Mouse (Mus musculus) midbrain, embryonic 11.5 days (tissue): ENCODE results near the gene Fam53b. TPM values are rescaled to one million over a fixed set of nuclear protein-coding genes. Genes with fewer than 3 reads are reported as not detected.
A peak's percentile ranks its signal among the peaks of the same experiment; 100 is the strongest.

Source experiments
- ATAC-seq: fragments of 200-750 bp; cut with Nextera tagmentation; 2 replicates; pipeline ENCODE4 v1.8.0; 2017; ENCODE audit warnings: moderate TSS enrichment, moderate library complexity; ENCODE audit not compliant: low FRiP score
- DNase-seq: peaks from one replicate; pipeline ENCODE4 v3.0.0; 2015; ENCODE audit warnings: low spot score; ENCODE audit errors: missing footprints
- H3K27ac ChIP-seq: fragments of 300-500 bp; sonication (generic); 2 replicates; pipeline ENCODE4 v1.5.1; 2014; ENCODE audit warnings: low read depth, low read length
- H3K27me3 ChIP-seq: fragments of 300-500 bp; sonication (generic); 2 replicates; pipeline ENCODE4 v1.6.1; 2014; ENCODE audit warnings: mild to moderate bottlenecking, low read length, moderate library complexity, mixed read lengths; ENCODE audit not compliant: control insufficient read depth, insufficient read depth
- H3K36me3 ChIP-seq: fragments of 300-500 bp; sonication (generic); 2 replicates; pipeline ENCODE4 v1.6.1; 2014; ENCODE audit warnings: mild to moderate bottlenecking, low read length, moderate library complexity, mixed read lengths; ENCODE audit not compliant: control insufficient read depth, insufficient read depth
- H3K4me1 ChIP-seq: fragments of 300-500 bp; sonication (generic); 2 replicates; pipeline ENCODE4 v1.6.1; 2014; ENCODE audit warnings: low read length; ENCODE audit not compliant: control insufficient read depth, insufficient read depth
- H3K4me2 ChIP-seq: fragments of 300-500 bp; sonication (generic); 2 replicates; pipeline ENCODE4 v1.6.1; 2014; ENCODE audit warnings: mild to moderate bottlenecking, moderate library complexity
- H3K4me3 ChIP-seq: fragments of 300-500 bp; sonication (generic); 2 replicates; pipeline ENCODE4 v1.5.1; 2014; ENCODE audit warnings: low read depth, low read length
- H3K9ac ChIP-seq: fragments of 300-500 bp; sonication (generic); 2 replicates; pipeline ENCODE4 v1.6.1; 2014; ENCODE audit warnings: low read length
- H3K9me3 ChIP-seq: fragments of 300-500 bp; sonication (generic); 2 replicates; pipeline ENCODE4 v1.6.1; 2016; ENCODE audit warnings: low read length; ENCODE audit not compliant: control insufficient read depth
- WGBS: fragments of 180-500 bp; shearing (Covaris S2); extraction: QIAGEN DNeasy Blood & Tissue Kit; methylation state at CpG from one replicate; pipeline ENCODE4 v1.1.7; 2014; 5-methylcytosine and 5-hydroxymethylcytosine counted together
- polyA plus RNA-seq: library from polyadenylated mRNA; unstranded; fragments of >200 nt; fragmentation: Nextera tagmentation; extraction: Ambion mirVana; gene quantifications from 2 replicates; pipeline ENCODE4 v1.2.1, GENCODE M21; 2014

Fam53b gene
- polyA plus RNA-seq, 1 experiment from 2014 or later = 17.5 TPM

- Histone ChIP-seq H3K27me3 (no peaks in the 10 kb centered on the region), H3K4me1 (no peaks in the 10 kb centered on the region; the same call in 1 of the 2 replicates), H3K36me3 (peaks cover 4% of the 10 kb centered on the region; the same call in 1 of the 2 replicates), H3K4me2 (no peak overlapping the region), H3K27ac (no peak overlapping the region), H3K9me3 (no peaks in the 10 kb centered on the region), H3K9ac (no peak overlapping the region), H3K4me3 (no peak overlapping the region)
- 91% methylated on average over 4 of the region's 4 CpGs for WGBS
- ATAC-seq (no peak), DNase-seq (no peak)
Observed at GRCm38 (mm10) chr7:132715259-132715658, 98.4 kb downstream of the Fam53b start.

- H3K4me2 ChIP-seq = no peak overlapping the region
- no peak overlapping the region for H3K27ac ChIP-seq
- 59% methylated on average over 6 of the region's 6 CpGs for WGBS
- no peak overlapping the region for H3K4me3 ChIP-seq
- H3K4me1 ChIP-seq = no peaks in the 10 kb centered on the region; the same call in 1 of the 2 replicates
- no peaks in the 10 kb centered on the region for H3K27me3 ChIP-seq
- H3K9ac ChIP-seq = no peak overlapping the region
- DNase-seq (no peak), ATAC-seq (0 out of 2 replicates have a peak, but pooled peaks have one; percentile 6)
- H3K9me3 ChIP-seq = no peaks in the 10 kb centered on the region
- H3K36me3 ChIP-seq = peaks cover 4% of the 10 kb centered on the region; the same call in 1 of the 2 replicates
Observed at GRCm38 (mm10) chr7:132714236-132714923, 99.3 kb downstream of the Fam53b start.

GRCm38 (mm10) chr7:132713483-132714126 lies 100.1 kb downstream of the Fam53b start:
- Histone ChIP-seq H3K4me2 (no peak overlapping the region), H3K9ac (no peak overlapping the region), H3K36me3 (peaks cover 4% of the 10 kb centered on the region; the same call in 1 of the 2 replicates), H3K27ac (no peak overlapping the region), H3K4me1 (no peaks in the 10 kb centered on the region; the same call in 1 of the 2 replicates), H3K9me3 (no peaks in the 10 kb centered on the region), H3K4me3 (no peak overlapping the region), H3K27me3 (no peaks in the 10 kb centered on the region)
- ATAC-seq (no peak), DNase-seq (no peak)
- 77% methylated on average over 8 of the region's 8 CpGs for WGBS

- Histone ChIP-seq H3K36me3 (peaks cover 4% of the 10 kb centered on the region; the same call in 1 of the 2 replicates), H3K9me3 (no peaks in the 10 kb centered on the region), H3K27me3 (no peaks in the 10 kb centered on the region), H3K4me2 (no peak overlapping the region), H3K9ac (no peak overlapping the region), H3K4me3 (no peak overlapping the region), H3K4me1 (no peaks in the 10 kb centered on the region; the same call in 1 of the 2 replicates), H3K27ac (no peak overlapping the region)
- WGBS = 87% methylated on average over 7 of the region's 7 CpGs
- ATAC-seq = no peak
- DNase-seq = no peak
Observed at GRCm38 (mm10) chr7:132712956-132713355, 100.7 kb downstream of the Fam53b start.

- DNase-seq (no peak), ATAC-seq (peak; percentile 30; the same call in 1 of the 2 replicates)
- H3K36me3 ChIP-seq = peaks cover 4% of the 10 kb centered on the region; the same call in 1 of the 2 replicates
- H3K4me3 ChIP-seq = no peak overlapping the region
- 51% methylated on average over 16 of the region's 16 CpGs for WGBS
- no peak overlapping the region for H3K27ac ChIP-seq
- no peak overlapping the region for H3K4me2 ChIP-seq
- H3K27me3 ChIP-seq = no peaks in the 10 kb centered on the region
- no peak overlapping the region for H3K9ac ChIP-seq
- H3K4me1 ChIP-seq = no peaks in the 10 kb centered on the region; the same call in 1 of the 2 replicates
- no peaks in the 10 kb centered on the region for H3K9me3 ChIP-seq
Observed at GRCm38 (mm10) chr7:132712044-132712708, 101.5 kb downstream of the Fam53b start.

GRCm38 (mm10) chr7:132711579-132711978 lies 102.1 kb downstream of the Fam53b start:
- 86% methylated on average over 9 of the region's 9 CpGs for WGBS
- Histone ChIP-seq H3K27ac (no peak overlapping the region), H3K4me3 (no peak overlapping the region), H3K9ac (no peak overlapping the region), H3K4me2 (no peak overlapping the region), H3K4me1 (no peaks in the 10 kb centered on the region; the same call in 1 of the 2 replicates), H3K9me3 (no peaks in the 10 kb centered on the region), H3K36me3 (peaks cover 4% of the 10 kb centered on the region; the same call in 1 of the 2 replicates), H3K27me3 (no peaks in the 10 kb centered on the region)
- no peak for DNase-seq
- ATAC-seq = no peak

- DNase-seq = no peak
- Histone ChIP-seq H3K27me3 (no peaks in the 10 kb centered on the region), H3K4me2 (no peak overlapping the region), H3K9ac (no peak overlapping the region), H3K27ac (no peak overlapping the region), H3K4me1 (no peaks in the 10 kb centered on the region), H3K9me3 (no peaks in the 10 kb centered on the region), H3K36me3 (no peaks in the 10 kb centered on the region), H3K4me3 (no peak overlapping the region)
- 93% methylated on average over 7 of the region's 7 CpGs for WGBS
- ATAC-seq = no peak
Observed at GRCm38 (mm10) chr7:132705130-132705529, 108.6 kb downstream of the Fam53b start.

GRCm38 (mm10) chr7:132704310-132704875 lies 109.3 kb downstream of the Fam53b start:
- ATAC-seq = no peak
- H3K4me1 ChIP-seq = no peaks in the 10 kb centered on the region
- 93% methylated on average over 8 of the region's 8 CpGs for WGBS
- H3K9ac ChIP-seq = no peak overlapping the region
- H3K4me2 ChIP-seq = no peak overlapping the region
- DNase-seq = no peak
- H3K27me3 ChIP-seq = no peaks in the 10 kb centered on the region
- H3K27ac ChIP-seq = no peak overlapping the region
- no peak overlapping the region for H3K4me3 ChIP-seq
- H3K36me3 ChIP-seq = no peaks in the 10 kb centered on the region
- H3K9me3 ChIP-seq = no peaks in the 10 kb centered on the region
